Mouse (Mus musculus) olfactory bulb, adult 2 months (tissue): ENCODE data around the gene Zfp488. TPM values are rescaled to one million over a fixed set of nuclear protein-coding genes. Genes with fewer than 3 reads are reported as not detected.
A peak's percentile ranks its signal among the peaks of the same experiment; 100 is the strongest.

Source experiments
- H3K27ac ChIP-seq: fragments of 200-500 bp; 2 replicates; pipeline ENCODE4 v1.5.1; 2012; ENCODE audit warnings: low read depth, low read length; ENCODE audit not compliant: insufficient read depth
- H3K4me1 ChIP-seq: fragments of 200-500 bp; 2 replicates; pipeline ENCODE4 v1.6.1; 2012; ENCODE audit warnings: low read length; ENCODE audit not compliant: control insufficient read depth, insufficient read depth
- H3K4me3 ChIP-seq: fragments of 200-500 bp; 2 replicates; pipeline ENCODE4 v1.5.1; 2012; ENCODE audit warnings: mild to moderate bottlenecking, low read depth, low read length, moderate library complexity; ENCODE audit not compliant: insufficient read depth
- CTCF ChIP-seq: fragments of 200-500 bp; IDR thresholded peaks from 2 replicates; pipeline ENCODE4 v1.5.1; 2012; ENCODE audit warnings: low read depth, mild to moderate bottlenecking, low read length, moderate library complexity; ENCODE audit not compliant: insufficient read depth
- POLR2A ChIP-seq: fragments of 200-500 bp; IDR thresholded peaks from 2 replicates; pipeline ENCODE4 v1.6.1; 2012; ENCODE audit warnings: mild to moderate bottlenecking, low read depth, low read length, moderate library complexity; ENCODE audit not compliant: insufficient read depth
- WGBS: fragments of 180-500 bp; shearing (Covaris S2); methylation state at CpG from one replicate; pipeline ENCODE4 v1.1.7; 2018; 5-methylcytosine and 5-hydroxymethylcytosine counted together
- polyA plus RNA-seq: library from polyadenylated mRNA; stranded (reverse); fragments of >200 nt; gene quantifications from 2 replicates; pipeline ENCODE4 v1.2.4, GENCODE M21; 2012; ENCODE audit warnings: low replicate concordance; ENCODE audit not compliant: missing spikeins, insufficient read depth, insufficient read length

Zfp488 gene
- polyA plus RNA-seq, 1 experiment, result not detected

GRCm38 (mm10) chr14:33956055-33956454, 22.5 kb downstream of the Zfp488 start:
- no peak for TF ChIP-seq CTCF
- no peak for TF ChIP-seq POLR2A
- WGBS, result 89% methylated on average over 13 of the region's 13 CpGs
- Histone ChIP-seq H3K4me1 (no peaks in the 10 kb centered on the region), H3K27ac (no peak overlapping the region), H3K4me3 (no peak overlapping the region)

GRCm38 (mm10) chr14:33953761-33954160, 24.8 kb downstream of the Zfp488 start, which contains the start of gene Rbp3:
Rbp3 (plus strand) TSS chr14:33954003.
- TF ChIP-seq POLR2A, result no peak
- H3K4me3 ChIP-seq, result no peak within 1 kb of the TSS
- WGBS, result 82% methylated on average over 5 of the region's 5 CpGs
- no peak within 1 kb of the TSS for H3K27ac ChIP-seq
- H3K4me1 ChIP-seq, result no peaks in the 10 kb centered on the region

GRCm38 (mm10) chr14:33952233-33952981, 26.2 kb downstream of the Zfp488 start:
- no peak for TF ChIP-seq POLR2A
- TF ChIP-seq CTCF, result no peak
- Histone ChIP-seq H3K4me1 (no peaks in the 10 kb centered on the region), H3K27ac (no peak overlapping the region), H3K4me3 (no peak overlapping the region)
- WGBS, result 70% methylated on average over 6 of the region's 6 CpGs

GRCm38 (mm10) chr14:33946125-33946524, 32.4 kb downstream of the Zfp488 start:
- 88% methylated on average over 6 of the region's 6 CpGs for WGBS
- H3K4me1 ChIP-seq, result no peaks in the 10 kb centered on the region
- TF ChIP-seq CTCF, result no peak
- no peak for TF ChIP-seq POLR2A
- H3K4me3 ChIP-seq, result no peak overlapping the region
- no peak overlapping the region for H3K27ac ChIP-seq

GRCm38 (mm10) chr14:33942222-33942621, 36.3 kb downstream of the Zfp488 start:
- H3K4me1 ChIP-seq, result no peaks in the 10 kb centered on the region
- 85% methylated on average over 5 of the region's 5 CpGs for WGBS
- TF ChIP-seq CTCF (no peak), POLR2A (no peak)
- H3K4me3 ChIP-seq, result no peak overlapping the region
- no peak overlapping the region for H3K27ac ChIP-seq

GRCm38 (mm10) chr14:33940739-33941138, 37.8 kb downstream of the Zfp488 start, which contains the start of gene Gdf2:
Gdf2 (plus strand) TSS chr14:33941039.
- TF ChIP-seq POLR2A, result no peak
- TF ChIP-seq CTCF, result no peak
- Histone ChIP-seq H3K4me3 (no peak within 1 kb of the TSS), H3K4me1 (peaks cover 5% of the 10 kb centered on the region; the same call in 1 of the 2 replicates), H3K27ac (no peak within 1 kb of the TSS)
- WGBS, result 87% methylated on average over 8 of the region's 8 CpGs

GRCm38 (mm10) chr14:33939117-33939516, 39.4 kb downstream of the Zfp488 start:
- WGBS, result 31% methylated on average over 9 of the region's 9 CpGs
- Histone ChIP-seq H3K4me1 (peaks cover 9% of the 10 kb centered on the region), H3K27ac (no peak overlapping the region), H3K4me3 (peak overlapping the region; percentile 4; the same call in 1 of the 2 replicates)
- TF ChIP-seq POLR2A (no peak), CTCF (peak; percentile 85)

GRCm38 (mm10) chr14:33933778-33934317, 44.7 kb downstream of the Zfp488 start:
- Histone ChIP-seq H3K4me3 (no peak overlapping the region), H3K27ac (no peak overlapping the region), H3K4me1 (peaks cover 10% of the 10 kb centered on the region)
- WGBS, result 50% methylated on average over 5 of the region's 5 CpGs
- no peak for TF ChIP-seq POLR2A
- TF ChIP-seq CTCF, result no peak

- Histone ChIP-seq H3K4me1 (peaks cover 10% of the 10 kb centered on the region), H3K4me3 (no peak overlapping the region), H3K27ac (no peak overlapping the region)
- TF ChIP-seq POLR2A (no peak), CTCF (peak; percentile 21; the same call in 1 of the 2 replicates)
- 72% methylated on average over 10 of the region's 10 CpGs for WGBS
These were observed 45.4 kb downstream of the Zfp488 start for GRCm38 (mm10) chr14:33932935-33933703.
